Mouse (Mus musculus): ENCODE measurements around the gene Nap1l5.

- TF ChIP-seq NRF1 (IDR thresholded peaks at IDR 0.05; ENCODE audit: low read depth, low read length), result no peak
- no peak for TF ChIP-seq CTCF (conservative IDR thresholded peaks at IDR 0.05 in 1 of 2, IDR thresholded peaks at IDR 0.05 in 1 of 2; ENCODE audit: low read depth in 2 of 2, low read length in 2 of 2)
- no peak for TF ChIP-seq MAFK (IDR thresholded peaks at IDR 0.05; ENCODE audit: insufficient replicate concordance, low read length)
- no peak for TF ChIP-seq POLR2A (IDR thresholded peaks at IDR 0.05; ENCODE audit: low read depth, low read length)
- no peak for TF ChIP-seq ZNF384 (IDR thresholded peaks at IDR 0.05; ENCODE audit: low read depth, low read length)
- TF ChIP-seq USF1 (IDR thresholded peaks at IDR 0.05; ENCODE audit: low read depth, low read length), result no peak
- TF ChIP-seq RCOR1 (conservative IDR thresholded peaks at IDR 0.05; ENCODE audit: low read depth, low read length), result no peak
- no peak for TF ChIP-seq MXI1 (IDR thresholded peaks at IDR 0.05; ENCODE audit: low read depth, low read length)
- TF ChIP-seq EP300 (IDR thresholded peaks at IDR 0.05; ENCODE audit: low read length), result no peak
- TF ChIP-seq MEF2A (IDR thresholded peaks at IDR 0.05; ENCODE audit: borderline replicate concordance, low read depth, low read length), result no peak
- TF ChIP-seq ZMIZ1 (IDR thresholded peaks at IDR 0.05; ENCODE audit: low read depth, low read length), result no peak
- no peak for TF ChIP-seq KAT2A (IDR thresholded peaks at IDR 0.05; ENCODE audit: insufficient replicate concordance, low read length)
Observed at GRCm38 (mm10) chr6:58904551-58904950, 2.3 kb downstream of the Nap1l5 start.

Data from CH12.LX (cell line).